Mouse (Mus musculus) mouse embryonic stem cell (cell line): ENCODE results near the gene Bpi.

Source experiments
- in situ Hi-C, 2 experiments: fragments of 300-500 bp; cut with MboI; formaldehyde crosslinking; loops; 1 replicate in 1 of 2; 3 replicates in 1 of 2; pipeline ENCODE4 v1.14.3; 2019 to 2020; ENCODE audit warnings: low sequenced_read_pairs in 2 of 2, low pct_unique_long_range_greater_than_20kb in 1 of 2, mixed read lengths in 1 of 2; ENCODE audit not compliant: unreplicated experiment in 1 of 2

Gene Bpi

DNA sequence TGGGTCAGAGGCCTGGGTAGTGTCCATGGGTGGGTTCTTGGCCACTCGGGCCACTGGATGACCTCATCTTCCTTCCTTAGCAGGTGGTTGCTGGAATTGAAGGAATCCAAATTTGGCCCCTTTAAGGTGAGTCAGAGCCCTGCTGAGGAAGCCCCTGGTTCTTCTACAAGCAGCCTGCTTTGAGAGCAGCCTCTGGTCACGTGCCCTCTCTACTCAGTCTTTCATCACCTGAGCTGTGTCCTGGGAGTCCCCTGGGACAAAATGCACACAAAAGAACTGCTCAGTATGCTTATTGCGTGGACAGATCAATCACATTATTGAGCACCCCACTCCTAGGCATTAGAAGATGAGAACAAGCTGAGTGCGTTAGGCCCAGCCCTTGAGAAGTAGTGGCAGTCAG, 19.0 kb downstream of the Bpi start:
- in situ Hi-C loops = no loop called here

DNA sequence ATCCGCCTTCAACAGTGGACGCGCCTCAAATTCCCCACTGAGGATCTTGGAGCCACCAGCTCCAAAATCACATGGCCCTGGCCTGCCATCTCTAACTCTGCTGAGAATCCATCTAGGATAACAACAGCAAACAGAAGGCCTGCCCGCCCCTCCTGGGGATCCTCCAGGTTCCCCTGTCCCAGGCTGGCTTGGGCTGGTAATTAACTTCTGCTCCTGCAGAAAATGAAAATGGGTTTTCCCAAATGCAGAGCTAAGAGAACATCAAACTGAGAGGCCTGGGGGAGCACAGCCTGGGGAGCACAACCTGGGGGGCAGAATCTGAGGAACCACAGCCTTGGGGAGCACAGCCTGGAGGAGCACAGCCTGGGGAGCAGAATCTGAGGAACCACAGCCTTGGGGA, 21.8 kb downstream of the Bpi start:
- in situ Hi-C loops = no loop called here

DNA sequence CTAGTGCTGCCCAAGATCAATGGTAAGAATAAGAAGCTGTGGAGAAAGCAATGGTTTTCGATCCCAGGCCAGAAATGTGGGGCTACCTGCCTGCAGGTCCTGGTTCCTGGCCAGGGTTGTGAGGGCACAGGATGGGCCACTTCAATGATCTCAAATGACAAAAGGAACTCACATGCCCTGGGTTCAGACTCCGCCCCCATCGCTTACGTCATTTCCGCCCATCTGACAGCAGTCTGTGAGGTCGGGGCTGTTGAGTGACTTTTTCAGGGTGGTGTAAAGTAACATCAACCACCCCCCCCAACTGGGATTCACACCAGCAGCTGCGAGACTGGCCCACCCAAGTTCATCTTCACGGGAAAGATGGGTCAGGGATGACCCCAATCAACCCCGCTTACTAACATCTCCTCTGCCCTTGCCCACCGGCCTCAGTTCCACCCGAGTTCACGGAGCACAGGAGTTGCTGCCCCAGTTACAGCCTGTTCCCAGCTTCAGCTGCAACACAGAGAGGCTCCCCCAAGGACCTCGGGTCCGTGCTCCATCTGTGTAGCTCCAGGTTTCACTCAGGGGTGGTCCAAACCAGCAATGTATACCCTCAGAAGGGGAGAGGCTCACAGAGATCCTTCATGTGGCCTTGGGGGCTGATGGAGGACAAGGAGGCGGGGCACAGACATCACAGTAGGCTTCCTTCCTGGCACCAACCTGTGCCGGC, 23.8 kb downstream of the Bpi start:
- in situ Hi-C loops = no loop called here

GRCm38 (mm10) chr2:158283136-158283535, 25.2 kb downstream of the Bpi start:
- in situ Hi-C loops = no loop called here

- in situ Hi-C loops = no loop called here
These were observed 25.9 kb downstream of the Bpi start for GRCm38 (mm10) chr2:158283771-158284170.

DNA sequence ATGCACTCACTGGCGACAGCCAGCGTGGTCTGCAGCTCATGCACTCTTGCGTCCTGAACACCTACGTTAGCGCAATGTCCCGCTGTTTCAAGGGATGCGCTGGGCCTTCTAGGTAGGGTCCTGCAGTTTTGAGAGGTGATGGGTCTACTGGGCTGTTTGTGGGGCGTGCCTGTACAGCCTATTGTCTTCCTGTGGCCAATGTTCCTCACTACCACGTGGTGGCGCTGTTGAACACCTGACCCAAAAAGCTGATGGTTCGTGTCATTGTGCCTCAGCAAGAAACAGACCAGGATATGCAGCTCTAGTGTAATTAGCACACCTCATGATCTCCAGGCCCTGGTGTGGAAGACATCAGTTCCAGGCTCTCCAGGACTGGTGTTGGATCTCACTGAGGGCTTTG, 26.7 kb downstream of the Bpi start:
- in situ Hi-C loops = no loop called here

GRCm38 (mm10) chr2:158285655-158286054, 27.8 kb downstream of the Bpi start:
- in situ Hi-C loops = no loop called here

DNA sequence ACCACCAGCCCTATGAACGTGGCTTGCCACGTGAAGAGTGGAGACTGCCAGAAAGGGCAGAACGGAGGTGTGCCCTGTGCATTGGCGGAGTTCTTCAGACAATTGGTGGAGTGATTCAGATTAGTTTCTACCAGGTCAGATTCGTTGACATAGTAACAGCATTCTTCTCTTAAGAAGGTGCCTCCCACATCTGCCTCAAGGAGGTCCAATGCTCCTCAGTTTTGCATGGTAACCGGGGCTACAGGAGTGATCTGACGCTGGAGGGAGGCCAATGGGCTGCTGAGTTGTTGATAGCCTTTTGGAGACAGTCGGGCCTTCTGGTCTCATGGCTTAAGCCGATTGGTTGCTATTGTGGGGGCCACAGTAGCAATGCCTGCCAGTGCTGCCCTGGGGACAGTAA, 37.8 kb downstream of the Bpi start:
- in situ Hi-C loops = no loop called here

DNA sequence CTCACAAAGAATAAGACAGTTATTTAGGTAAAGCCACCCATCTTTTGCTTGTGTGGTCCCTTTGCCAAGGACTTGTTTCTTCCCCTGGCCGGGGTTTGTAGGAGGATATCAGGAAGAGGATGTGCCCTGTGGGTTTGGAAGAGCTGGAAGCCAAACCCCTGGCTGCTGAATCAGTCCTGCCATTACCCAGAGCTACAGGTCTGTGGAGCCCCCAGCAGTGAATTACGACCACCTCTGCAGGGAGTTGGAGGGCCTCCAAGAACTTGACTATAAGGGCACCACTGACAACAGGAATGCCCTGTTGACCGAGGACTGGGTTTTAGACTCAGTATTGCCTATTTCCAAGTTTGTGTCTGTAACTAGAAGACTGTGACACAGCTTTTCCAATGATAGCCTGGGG, 41.3 kb downstream of the Bpi start:
- in situ Hi-C loops = no loop called here

- in situ Hi-C loops = no loop called here
These were observed 41.8 kb downstream of the Bpi start for GRCm38 (mm10) chr2:158299731-158300130.

GRCm38 (mm10) chr2:158302807-158303206, 44.9 kb downstream of the Bpi start:
- in situ Hi-C loops = no loop called here

DNA sequence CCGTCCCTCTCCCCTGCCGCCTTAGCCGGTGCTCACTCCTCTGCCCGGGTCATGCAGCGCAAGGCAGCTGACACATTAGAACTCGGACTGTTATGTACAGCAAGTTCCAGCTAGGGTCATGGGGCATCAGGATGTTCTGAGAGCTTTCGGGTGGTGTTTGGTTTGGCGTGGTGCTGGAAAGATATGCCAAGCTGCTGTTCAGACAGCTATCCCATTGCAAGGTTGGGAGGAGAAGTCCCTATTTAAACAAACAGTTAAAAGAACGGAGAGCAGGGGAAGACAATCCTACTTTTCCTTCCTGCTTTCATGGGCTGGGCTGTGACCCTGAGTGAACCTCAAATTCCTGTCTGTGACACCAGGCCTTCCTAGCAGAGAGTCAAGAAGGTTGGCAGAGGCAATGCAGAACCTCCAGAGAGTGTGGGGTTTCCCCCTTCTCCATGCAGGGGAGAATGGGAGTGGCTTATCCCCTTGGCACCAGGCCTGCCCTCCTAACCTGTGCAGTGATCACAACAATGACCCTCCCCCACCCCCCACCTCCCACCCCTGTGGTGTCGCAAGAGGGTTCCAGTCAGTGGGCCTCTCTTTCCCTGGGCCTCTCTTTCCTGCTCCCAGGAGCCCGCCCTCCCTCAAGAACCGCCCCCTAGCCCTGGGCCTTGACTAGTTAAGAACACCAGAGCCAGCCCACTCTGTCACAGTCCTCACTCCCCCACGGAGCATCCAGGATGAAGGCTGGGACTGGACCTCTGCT, 48.2 kb downstream of the Bpi start, which contains the start of gene Lbp:
Lbp (plus strand) TSS at position 546 of the 748 bp plus-strand sequence.
- in situ Hi-C loops = no loop called here

DNA sequence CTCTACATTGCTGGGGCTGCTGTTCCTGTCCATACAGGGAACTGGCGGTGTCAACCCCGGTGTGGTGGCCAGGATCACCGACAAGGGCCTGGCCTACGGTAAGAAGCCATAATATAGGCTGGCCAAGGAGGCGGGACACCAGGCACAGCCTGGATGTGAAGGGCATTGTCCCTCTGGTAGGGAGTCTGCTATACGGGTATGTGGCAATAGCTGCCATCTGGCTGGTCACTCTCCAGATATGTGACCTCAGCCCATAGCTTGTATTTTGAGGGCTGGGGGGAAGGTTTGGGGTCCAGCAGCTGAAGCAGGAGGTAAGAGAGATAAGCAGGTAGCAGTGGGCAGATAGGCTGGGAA, 48.8 kb downstream of the Bpi start:
- in situ Hi-C loops = no loop called here

DNA sequence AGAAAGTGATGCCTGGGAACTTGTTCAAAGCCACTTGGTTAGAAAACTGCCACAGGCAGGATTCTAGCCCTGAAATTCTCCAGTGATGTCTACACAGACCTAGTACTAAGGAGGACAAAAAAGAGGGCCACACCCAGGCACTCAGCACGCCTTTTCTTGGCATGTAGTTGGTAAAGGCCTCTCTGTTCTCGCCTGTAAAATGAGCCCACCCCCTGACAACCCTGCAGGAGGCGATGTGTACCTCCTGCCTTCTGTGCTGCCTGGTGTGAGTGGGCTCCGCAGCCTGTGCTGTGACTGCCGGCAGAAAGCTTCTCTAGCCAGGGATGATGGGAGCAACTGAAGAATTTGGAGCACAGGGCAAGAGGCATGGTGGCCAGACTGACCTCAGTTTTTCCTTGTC, 50.4 kb downstream of the Bpi start:
- in situ Hi-C loops = no loop called here

DNA sequence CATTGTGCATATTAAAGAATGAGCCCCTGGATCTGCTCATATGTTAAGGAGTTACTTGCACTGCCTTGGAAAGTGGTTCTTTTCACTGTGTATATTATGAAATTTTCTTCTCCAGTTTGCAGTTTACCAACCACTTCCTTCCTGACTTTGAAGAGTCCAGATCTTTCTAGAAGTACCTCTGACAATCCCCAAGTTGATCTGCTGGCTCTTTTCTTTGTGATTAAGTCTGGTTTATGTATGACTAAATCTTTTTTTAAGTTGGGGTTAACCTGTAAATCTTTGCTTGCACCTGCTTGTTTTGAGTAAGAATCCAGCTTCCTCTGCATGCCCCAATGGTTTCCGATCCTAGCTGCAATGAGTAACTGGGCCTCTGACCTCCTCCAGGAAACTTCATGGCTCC, 55.2 kb downstream of the Bpi start:
- in situ Hi-C loops = no loop called here

GRCm38 (mm10) chr2:158316371-158316770, 58.5 kb downstream of the Bpi start:
- in situ Hi-C loops = no loop called here

GRCm38 (mm10) chr2:158317026-158317425, 59.1 kb downstream of the Bpi start:
- in situ Hi-C loops = no loop called here

- in situ Hi-C loops = no loop called here
These were observed 63.7 kb downstream of the Bpi start for GRCm38 (mm10) chr2:158321596-158321995.

DNA sequence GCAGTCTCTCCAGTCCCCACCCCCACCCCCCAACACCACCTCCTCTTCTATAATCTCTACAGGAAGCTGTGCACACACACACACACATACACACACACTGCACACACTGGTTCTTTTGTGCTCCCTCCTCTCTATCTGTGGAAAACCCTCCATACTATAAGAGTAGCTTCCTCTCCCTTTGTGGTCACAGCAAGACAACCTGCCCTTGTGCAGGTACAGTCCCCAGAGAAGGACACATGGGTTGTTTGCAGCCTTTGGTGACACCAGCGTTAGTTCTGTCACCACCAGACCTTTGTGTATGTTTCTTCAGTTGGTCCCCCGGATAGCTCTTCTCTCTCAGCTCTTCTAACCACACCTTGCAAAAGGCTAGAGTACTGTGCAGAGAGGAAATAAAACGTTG, 65.0 kb downstream of the Bpi start:
- in situ Hi-C loops = no loop called here

DNA sequence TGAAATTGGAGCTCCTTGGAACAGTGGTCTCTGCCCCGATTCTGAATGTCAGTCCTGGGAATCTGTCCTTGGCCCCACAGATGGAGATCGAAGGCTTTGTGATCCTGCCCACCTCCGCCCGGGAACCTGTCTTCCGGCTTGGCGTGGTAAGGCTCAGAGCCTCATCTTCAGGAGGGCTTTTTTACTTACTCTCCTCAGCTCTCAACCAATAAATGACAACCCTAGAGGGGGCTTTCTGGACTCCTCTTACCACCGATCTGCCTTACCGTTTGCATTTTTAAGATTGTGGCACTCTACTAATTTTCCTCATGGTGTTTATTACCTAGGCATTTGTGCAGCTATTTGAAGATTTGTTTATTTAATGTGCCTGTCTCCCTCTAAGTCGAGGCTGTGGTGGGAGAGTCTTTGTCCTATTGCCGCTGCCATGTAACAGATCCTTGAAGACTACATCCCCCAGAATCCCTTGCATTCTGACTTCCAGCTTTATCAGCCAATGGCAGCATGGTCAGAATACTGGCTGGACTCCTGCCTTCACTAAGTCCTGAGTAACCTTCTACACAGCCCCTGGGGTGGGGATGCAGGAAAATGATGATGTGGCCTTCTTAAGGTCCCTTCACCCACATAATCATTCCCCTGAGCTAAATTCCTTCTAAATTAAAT, 66.8 kb downstream of the Bpi start:
- in situ Hi-C loops = no loop called here
